Mouse (Mus musculus): ENCODE data around the gene Tbata. TPM values are rescaled to one million over a fixed set of nuclear protein-coding genes. Genes with fewer than 3 reads are reported as not detected.

Gene Tbata
- polyA plus RNA-seq (2012; ENCODE audit: low replicate concordance) = not detected in 2 replicates

GRCm38 (mm10) chr10:61171654-61172053 lies at the start of gene Tbata:
Gene Tbata, plus strand, starts transcription at chr10:61171954.

GRCm38 (mm10) chr10:61147157-61148040 lies 24.4 kb upstream of the Tbata start, which contains the start of gene Sgpl1:
Gene Sgpl1, minus strand, starts transcription at chr10:61147703.

Other genes starting within 250 kb of the Tbata start
- 0.48 TPM in 1 of 2 replicates, not detected in the other for gene Pcbd1, start 82.6 kb upstream of the Tbata start, polyA plus RNA-seq (2012; ENCODE audit: low replicate concordance)
- gene Sgpl1, start 24.3 kb upstream of the Tbata start, polyA plus RNA-seq (2012; ENCODE audit: low replicate concordance) = 8.1 and 12.9 TPM in 2 replicates
- gene Adamts14, start 101.5 kb downstream of the Tbata start, polyA plus RNA-seq (2012; ENCODE audit: low replicate concordance) = 2.2 and 3.1 TPM in 2 replicates
- gene Prf1, start 125.9 kb downstream of the Tbata start, polyA plus RNA-seq (2012; ENCODE audit: low replicate concordance) = 0.93 and 6.3 TPM in 2 replicates
- 1.5 and 1.6 TPM in 2 replicates for gene Pald1, start 211.6 kb downstream of the Tbata start, polyA plus RNA-seq (2012; ENCODE audit: low replicate concordance)
- not detected in 2 replicates for gene Nodal, start 246.0 kb downstream of the Tbata start, polyA plus RNA-seq (2012; ENCODE audit: low replicate concordance)